Mouse (Mus musculus) MEL (cell line): ENCODE data around the gene Paqr6. TPM values are rescaled to one million over a fixed set of nuclear protein-coding genes. Genes with fewer than 3 reads are reported as not detected.

Experiments
- DNase-seq: peaks from one replicate; pipeline ENCODE4 v3.0.0; 2011; ENCODE audit warnings: low read depth, low spot score
- H3K27ac ChIP-seq: 2 replicates; pipeline ENCODE4 v1.5.1; 2012; ENCODE audit warnings: low read depth, mild to moderate bottlenecking, control low read depth, low read length, moderate library complexity; ENCODE audit not compliant: control insufficient read depth
- H3K27me3 ChIP-seq, 2 experiments: fragments of 150-350 bp in 1 of 2; sonication (generic) in 1 of 2; 2 replicates each; pipeline ENCODE4 v1.6.1; 2012; ENCODE audit warnings: low read length in 2 of 2, mild to moderate bottlenecking in 2 of 2, improper control_type of control experiment in 1 of 2, moderate library complexity in 1 of 2; ENCODE audit not compliant: insufficient read depth in 2 of 2, control insufficient read depth in 1 of 2
- H3K36me3 ChIP-seq, 2 experiments: 2 replicates each; pipeline ENCODE4 v1.6.1; 2012 to 2014; ENCODE audit warnings: low read length in 2 of 2, improper control_type of control experiment in 1 of 2, inconsistent platforms in 1 of 2, mild to moderate bottlenecking in 1 of 2; ENCODE audit not compliant: insufficient read depth in 2 of 2, control insufficient read depth in 1 of 2
- H3K4me1 ChIP-seq, 2 experiments: fragments of 150-350 bp in 1 of 2; sonication (generic) in 1 of 2; 2 replicates each; pipeline ENCODE4 v1.6.1; 2012; ENCODE audit warnings: low read length in 2 of 2, improper control_type of control experiment in 1 of 2, mild to moderate bottlenecking in 1 of 2; ENCODE audit not compliant: insufficient read depth in 2 of 2, control insufficient read depth in 1 of 2
- H3K4me3 ChIP-seq, 2 experiments: fragments of 150-350 bp in 1 of 2; sonication (generic) in 1 of 2; 2 replicates each; pipeline ENCODE4 v1.5.1; 2012; ENCODE audit warnings: low read depth in 2 of 2, low read length in 2 of 2, mild to moderate bottlenecking in 2 of 2, moderate library complexity in 2 of 2, control low read depth in 1 of 2, improper control_type of control experiment in 1 of 2; ENCODE audit not compliant: control insufficient read depth in 1 of 2, insufficient read depth in 1 of 2
- H3K79me2 ChIP-seq: 2 replicates; pipeline ENCODE4 v1.6.1; 2012; ENCODE audit warnings: mild to moderate bottlenecking, low read length, moderate library complexity; ENCODE audit not compliant: control insufficient read depth, poor library complexity, insufficient read depth
- H3K9ac ChIP-seq: 2 replicates; pipeline ENCODE4 v1.6.1; 2012; ENCODE audit warnings: low read depth, mild to moderate bottlenecking, control low read depth, low read length, moderate library complexity; ENCODE audit not compliant: control insufficient read depth, poor library complexity, severe bottlenecking
- H3K9me3 ChIP-seq: fragments of 150-350 bp; sonication (generic); replicated peaks from 2 replicates; pipeline ENCODE4 v1.6.1; 2012; ENCODE audit warnings: mild to moderate bottlenecking, low read length, improper control_type of control experiment, moderate library complexity; ENCODE audit not compliant: insufficient read depth
- CHD1 ChIP-seq: IDR thresholded peaks from 2 replicates; pipeline ENCODE4 v1.6.1; 2012; ENCODE audit warnings: low read depth, mild to moderate bottlenecking, inconsistent platforms, low read length, improper control_type of control experiment
- CTCF ChIP-seq, 3 experiments: IDR thresholded peaks in 2 of 3; conservative IDR thresholded peaks in 1 of 3; 2 replicates each; pipeline ENCODE4 v1.5.1; 2011 to 2012; ENCODE audit warnings: low read length in 3 of 3, low read depth in 2 of 3, mild to moderate bottlenecking in 2 of 3, improper control_type of control experiment in 1 of 3, inconsistent platforms in 1 of 3, mixed read lengths in 1 of 3, moderate library complexity in 1 of 3; ENCODE audit not compliant: control insufficient read depth in 1 of 3, insufficient read depth in 1 of 3, poor library complexity in 1 of 3, severe bottlenecking in 1 of 3
- ELF1 ChIP-seq: IDR thresholded peaks from 2 replicates; pipeline ENCODE4 v1.6.1; 2014; ENCODE audit warnings: low read depth, mild to moderate bottlenecking, inconsistent platforms, low read length, improper control_type of control experiment, moderate library complexity
- GATA1 ChIP-seq: IDR thresholded peaks from 2 replicates; pipeline ENCODE4 v1.6.1; 2011; ENCODE audit warnings: low read depth, low read length, improper control_type of control experiment
- JUND ChIP-seq: IDR thresholded peaks from 2 replicates; pipeline ENCODE4 v1.6.1; 2011; ENCODE audit warnings: low read depth, mild to moderate bottlenecking, improper control_type of control experiment, low read length
- KAT2A ChIP-seq: conservative IDR thresholded peaks from 2 replicates; pipeline ENCODE4 v1.6.1; 2012; ENCODE audit warnings: low read depth, low read length, improper control_type of control experiment, inconsistent platforms
- MAZ ChIP-seq: IDR thresholded peaks from 2 replicates; pipeline ENCODE4 v1.6.1; 2012; ENCODE audit warnings: low read depth, mild to moderate bottlenecking, inconsistent platforms, low read length, improper control_type of control experiment
- MYB ChIP-seq: IDR thresholded peaks from 2 replicates; pipeline ENCODE4 v1.6.1; 2011; ENCODE audit warnings: mild to moderate bottlenecking, low read depth, low read length, improper control_type of control experiment
- MYC ChIP-seq: IDR thresholded peaks from 2 replicates; pipeline ENCODE4 v1.6.1; 2011; ENCODE audit warnings: low read depth, mild to moderate bottlenecking, low read length, improper control_type of control experiment, moderate library complexity
- RAD21 ChIP-seq: IDR thresholded peaks from 2 replicates; pipeline ENCODE4 v1.6.1; 2011; ENCODE audit warnings: mild to moderate bottlenecking, low read depth, low read length, improper control_type of control experiment
- RCOR1 ChIP-seq: IDR thresholded peaks from 2 replicates; pipeline ENCODE4 v1.6.1; 2012; ENCODE audit warnings: low read depth, mild to moderate bottlenecking, inconsistent platforms, low read length, improper control_type of control experiment
- SMC3 ChIP-seq: IDR thresholded peaks from 2 replicates; pipeline ENCODE4 v1.6.1; 2011; ENCODE audit warnings: low read depth, low read length, improper control_type of control experiment
- TAL1 ChIP-seq: IDR thresholded peaks from 2 replicates; pipeline ENCODE4 v1.6.1; 2012; ENCODE audit warnings: mild to moderate bottlenecking, inconsistent platforms, low read length, moderate library complexity, mixed read lengths
- TBP ChIP-seq: IDR thresholded peaks from 2 replicates; pipeline ENCODE4 v1.8.0; 2011; ENCODE audit warnings: low read depth, low read length, improper control_type of control experiment
- TCF12 ChIP-seq: IDR thresholded peaks from 2 replicates; pipeline ENCODE4 v1.6.1; 2014; ENCODE audit warnings: low read depth, mild to moderate bottlenecking, inconsistent platforms, low read length, improper control_type of control experiment, moderate library complexity
- USF2 ChIP-seq, 2 experiments: IDR thresholded peaks; 2 replicates each; pipeline ENCODE4 v1.6.1; 2011 to 2012; ENCODE audit warnings: improper control_type of control experiment in 2 of 2, low read length in 2 of 2, borderline replicate concordance in 1 of 2, inconsistent platforms in 1 of 2, low read depth in 1 of 2, mild to moderate bottlenecking in 1 of 2; ENCODE audit not compliant: insufficient read depth in 1 of 2
- ZC3H11A ChIP-seq: IDR thresholded peaks from 2 replicates; pipeline ENCODE4 v1.6.1; 2012; ENCODE audit warnings: low read depth, mild to moderate bottlenecking, inconsistent platforms, low read length, improper control_type of control experiment
- ZKSCAN1 ChIP-seq: IDR thresholded peaks from 2 replicates; pipeline ENCODE4 v1.6.1; 2012; ENCODE audit warnings: low read depth, mild to moderate bottlenecking, inconsistent platforms, low read length, improper control_type of control experiment, moderate library complexity
- ZNF384 ChIP-seq: IDR thresholded peaks from 2 replicates; pipeline ENCODE4 v1.6.1; 2012; ENCODE audit warnings: low read depth, mild to moderate bottlenecking, inconsistent platforms, low read length, improper control_type of control experiment
- polyA plus RNA-seq, 2 experiments: library from polyadenylated mRNA; stranded (reverse) in 1 of 2; unstranded in 1 of 2; fragments of >175 nt in 1 of 2; fragments of >200 nt in 1 of 2; gene quantifications; 2 replicates each; pipeline versions ENCODE4 v1.2.1 to v1.2.4; 2012; ENCODE audit warnings: low replicate concordance in 2 of 2, low read depth in 1 of 2; ENCODE audit not compliant: insufficient read length in 2 of 2, insufficient read depth in 1 of 2, missing spikeins in 1 of 2
- total RNA-seq: library from RNA; depleted of rRNA; stranded (reverse); fragments of 300-350 nt; gene quantifications from 2 replicates; pipeline ENCODE4 v1.2.3, GENCODE M21; 2012

Gene Paqr6
- total and polyA plus RNA-seq, 3 experiments, result 0.11 TPM; not detected in 2

GRCm38 (mm10) chr3:88354396-88355165 is 9.8 kb upstream of the Paqr6 start:
- no peak overlapping the region for H3K27ac ChIP-seq
- no peak overlapping the region for H3K9ac ChIP-seq
- H3K4me3 ChIP-seq, result no peak overlapping the region
- no peak for DNase-seq
- H3K36me3 ChIP-seq, result peaks cover 0 to 29% of the 10 kb centered on the region in 2 experiments; a peak in 2 of 4 replicates
- no peaks in the 10 kb centered on the region for H3K9me3 ChIP-seq
- no peaks in the 10 kb centered on the region for H3K27me3 ChIP-seq
- H3K4me1 ChIP-seq, result no peaks in the 10 kb centered on the region
- H3K79me2 ChIP-seq, result no peaks in the 10 kb centered on the region
- TF ChIP-seq MYB, result no peak
- TF ChIP-seq SMC3, result peak; percentile 30
- TF ChIP-seq CTCF (IDR thresholded peaks at IDR 0.05 in 2 of 3, conservative IDR thresholded peaks at IDR 0.05 in 1 of 3; ENCODE audit: control insufficient read depth in 1 of 3, insufficient read depth in 1 of 3, low read depth in 2 of 3, low read length in 3 of 3, poor library complexity in 1 of 3, severe bottlenecking in 1 of 3), result peak in 2 of 3 experiments; percentile 16 to 19; a peak in 1 of 6 replicates

- H3K4me1 ChIP-seq, result no peaks in the 10 kb centered on the region
- no peak overlapping the region for H3K27ac ChIP-seq
- no peaks in the 10 kb centered on the region for H3K27me3 ChIP-seq
- no peaks in the 10 kb centered on the region for H3K79me2 ChIP-seq
- TF ChIP-seq KAT2A, result no peak
- TF ChIP-seq ZC3H11A, result no peak
- no peak for TF ChIP-seq ZKSCAN1
- TF ChIP-seq MAZ, result no peak
- no peak for TF ChIP-seq TBP
- no peak for TF ChIP-seq RCOR1
- no peak for TF ChIP-seq USF2 (IDR thresholded peaks at IDR 0.05; ENCODE audit: borderline replicate concordance in 1 of 2, insufficient read depth in 1 of 2, low read depth in 1 of 2, low read length in 2 of 2)
- no peak for TF ChIP-seq CHD1
- TF ChIP-seq ZNF384, result no peak
- no peak for TF ChIP-seq ELF1
- no peak for TF ChIP-seq RAD21
- no peak for TF ChIP-seq MYC
- no peak for TF ChIP-seq TAL1
- TF ChIP-seq CTCF (IDR thresholded peaks at IDR 0.05 in 2 of 3, conservative IDR thresholded peaks at IDR 0.05 in 1 of 3; ENCODE audit: control insufficient read depth in 1 of 3, insufficient read depth in 1 of 3, low read depth in 2 of 3, low read length in 3 of 3, poor library complexity in 1 of 3, severe bottlenecking in 1 of 3), result no peak
- TF ChIP-seq JUND, result no peak
- TF ChIP-seq GATA1, result no peak
- no peak for TF ChIP-seq TCF12
- TF ChIP-seq, all 39 proteins: peak for 0
- no peak for DNase-seq
- Histone ChIP-seq H3K9me3 (no peaks in the 10 kb centered on the region), H3K9ac (no peak overlapping the region), H3K36me3 (peaks cover 0 to 12% of the 10 kb centered on the region in 2 experiments; a peak in 2 of 4 replicates), H3K4me3 (no peak overlapping the region)
Measured at GRCm38 (mm10) chr3:88359584-88359983, 4.8 kb upstream of the Paqr6 start.
